Mouse (Mus musculus) heart, embryonic 13.5 days (tissue): ENCODE results near the gene Pqlc2. TPM values are rescaled to one million over a fixed set of nuclear protein-coding genes. Genes with fewer than 3 reads are reported as not detected.

Experiments used
- ATAC-seq: fragments of 200-750 bp; cut with Nextera tagmentation; 2 replicates; pipeline ENCODE4 v1.8.0; 2017; ENCODE audit warnings: moderate TSS enrichment; ENCODE audit not compliant: insufficient number of reproducible peaks, low FRiP score, low TSS enrichment; ENCODE audit errors: extremely low read depth
- H3K27ac ChIP-seq: fragments of 300-500 bp; sonication (generic); replicated peaks from 2 replicates; pipeline ENCODE4 v1.5.1; 2015; ENCODE audit warnings: moderate library complexity, mild to moderate bottlenecking, inconsistent platforms
- H3K27me3 ChIP-seq: fragments of 300-500 bp; sonication (generic); replicated peaks from 2 replicates; pipeline ENCODE4 v1.6.1; 2015; ENCODE audit warnings: mild to moderate bottlenecking, inconsistent platforms
- H3K36me3 ChIP-seq: fragments of 300-500 bp; sonication (generic); 2 replicates; pipeline ENCODE4 v1.6.1; 2015; ENCODE audit warnings: mild to moderate bottlenecking, inconsistent platforms
- H3K4me1 ChIP-seq: fragments of 300-500 bp; sonication (generic); 2 replicates; pipeline ENCODE4 v1.6.1; 2015; ENCODE audit warnings: inconsistent platforms
- H3K4me2 ChIP-seq: fragments of 300-500 bp; sonication (generic); 2 replicates; pipeline ENCODE4 v1.6.1; 2015; ENCODE audit warnings: inconsistent platforms, mild to moderate bottlenecking, moderate library complexity
- H3K4me3 ChIP-seq: fragments of 300-500 bp; sonication (generic); 2 replicates; pipeline ENCODE4 v1.5.1; 2015; ENCODE audit warnings: moderate library complexity, mild to moderate bottlenecking, inconsistent platforms
- H3K9ac ChIP-seq: fragments of 300-500 bp; sonication (generic); 2 replicates; pipeline ENCODE4 v1.6.1; 2015; ENCODE audit warnings: inconsistent platforms, mild to moderate bottlenecking, moderate library complexity
- H3K9me3 ChIP-seq: fragments of 300-500 bp; sonication (generic); 2 replicates; pipeline ENCODE4 v1.6.1; 2016; ENCODE audit warnings: inconsistent platforms
- WGBS: fragments of 180-500 bp; shearing (Covaris S2); methylation state at CpG from one replicate; pipeline ENCODE4 v1.1.7; 2015; ENCODE audit warnings: mixed read lengths; 5-methylcytosine and 5-hydroxymethylcytosine counted together
- microRNA-seq: library from miRNA; unstranded; fragments of <30 nt; microRNA quantifications from one replicate; pipeline ENCODE4, GENCODE M21; 2016
- polyA plus RNA-seq: library from polyadenylated mRNA; unstranded; fragments of >200 nt; fragmentation: Nextera tagmentation; extraction: Ambion mirVana; gene quantifications from 2 replicates; pipeline ENCODE4 v1.2.1, GENCODE M21; 2015

Pqlc2 gene
- polyA plus RNA-seq, 1 experiment from 2014 or later = 8.8 TPM

GRCm38 (mm10) chr4:139246130-139246877 lies 64.2 kb downstream of the Pqlc2 start:
- no peaks in the 10 kb centered on the region for H3K9me3 ChIP-seq
- H3K36me3 ChIP-seq = peaks cover 30% of the 10 kb centered on the region
- peaks cover 96% of the 10 kb centered on the region for H3K4me1 ChIP-seq
- H3K4me2 ChIP-seq = no peak overlapping the region
- ATAC-seq = no peak
- WGBS = 67% methylated on average over 7 of the region's 7 CpGs
- H3K27ac ChIP-seq = peak overlapping the region; percentile 15; the same call in 1 of the 2 replicates
- H3K4me3 ChIP-seq = no peak overlapping the region
- no peak overlapping the region; the same call in 1 of the 2 replicates for H3K9ac ChIP-seq
- no peaks in the 10 kb centered on the region for H3K27me3 ChIP-seq

- Histone ChIP-seq H3K4me2 (no peak overlapping the region), H3K36me3 (peaks cover 38% of the 10 kb centered on the region), H3K9me3 (no peaks in the 10 kb centered on the region), H3K4me1 (peaks cover 96% of the 10 kb centered on the region), H3K4me3 (no peak overlapping the region), H3K27ac (peak overlapping the region; percentile 15; the same call in 1 of the 2 replicates), H3K9ac (0 out of 2 replicates have a peak overlapping the region, but pooled peaks have one; percentile 24), H3K27me3 (no peaks in the 10 kb centered on the region)
- no peak for ATAC-seq
- 86% methylated on average over 2 of the region's 2 CpGs for WGBS
These were observed 65.0 kb downstream of the Pqlc2 start for GRCm38 (mm10) chr4:139245534-139245933.

GRCm38 (mm10) chr4:139244766-139245165 lies 65.7 kb downstream of the Pqlc2 start:
- no peaks in the 10 kb centered on the region for H3K27me3 ChIP-seq
- H3K4me1 ChIP-seq = peaks cover 96% of the 10 kb centered on the region
- H3K4me2 ChIP-seq = no peak overlapping the region
- H3K27ac ChIP-seq = no peak overlapping the region; the same call in 1 of the 2 replicates
- peaks cover 45% of the 10 kb centered on the region for H3K36me3 ChIP-seq
- no peak for ATAC-seq
- 77% methylated on average over 6 of the region's 6 CpGs for WGBS
- no peaks in the 10 kb centered on the region for H3K9me3 ChIP-seq
- H3K4me3 ChIP-seq = no peak overlapping the region
- no peak overlapping the region for H3K9ac ChIP-seq

GRCm38 (mm10) chr4:139244176-139244575 lies 66.3 kb downstream of the Pqlc2 start:
- ATAC-seq = no peak
- Histone ChIP-seq H3K9me3 (no peaks in the 10 kb centered on the region), H3K9ac (0 out of 2 replicates have a peak overlapping the region, but pooled peaks have one; percentile 14), H3K36me3 (peaks cover 51% of the 10 kb centered on the region), H3K27me3 (no peaks in the 10 kb centered on the region), H3K4me3 (no peak overlapping the region), H3K4me2 (no peak overlapping the region), H3K4me1 (peaks cover 94% of the 10 kb centered on the region), H3K27ac (no peak overlapping the region)
- 83% methylated on average over 3 of the region's 3 CpGs for WGBS

Small RNA genes lying within 50 kb of the gene (microRNA-seq; reads per million reads assigned to microRNA genes)
- gene Gm24245 = 3.5 reads per million, percentile 14 among the genes with 10 or more reads in this experiment
- gene Gm25732 = not detected

Other genes starting within 250 kb of the Pqlc2 start
- gene Htr6, start 235.1 kb downstream of the Pqlc2 start, polyA plus RNA-seq = not detected in 2 replicates
- gene Nbl1, start 217.7 kb downstream of the Pqlc2 start, polyA plus RNA-seq = 13.4 and 15.2 TPM in 2 replicates
- gene Minos1, start 179.6 kb downstream of the Pqlc2 start, polyA plus RNA-seq = 572 and 667 TPM in 2 replicates
- 376 and 386 TPM in 2 replicates for gene Capzb, start 117.8 kb downstream of the Pqlc2 start, polyA plus RNA-seq
- 65.3 and 66.3 TPM in 2 replicates for gene Akr7a5, start within 50 bp of the Pqlc2 start, polyA plus RNA-seq
- gene Mrto4, start 41.9 kb upstream of the Pqlc2 start, polyA plus RNA-seq = 77.9 and 91.9 TPM in 2 replicates
- 39.6 and 41.0 TPM in 2 replicates for gene Emc1, start 41.9 kb upstream of the Pqlc2 start, polyA plus RNA-seq
- 53.2 and 53.4 TPM in 2 replicates for gene Ubr4, start 41.9 kb upstream of the Pqlc2 start, polyA plus RNA-seq
- gene Iffo2, start 219.8 kb upstream of the Pqlc2 start, polyA plus RNA-seq = 2.8 and 3.2 TPM in 2 replicates